Mouse (Mus musculus): ENCODE results near the gene Abcc4.

- TF ChIP-seq CTCF (conservative IDR thresholded peaks at IDR 0.05; ENCODE audit: low read length) = no peak
- TF ChIP-seq NANOG (IDR thresholded peaks at IDR 0.05; ENCODE audit: borderline replicate concordance, low read length) = peak; percentile 55; the same call in 1 of the 2 replicates
- peak; percentile 70 for TF ChIP-seq POU5F1 (IDR thresholded peaks at IDR 0.05; ENCODE audit: borderline replicate concordance, low read length)
These were observed 9.3 kb downstream of the Abcc4 start for GRCm38 (mm10) chr14:118696556-118697289.

Data from E14TG2a.4 (cell line).